Mouse (Mus musculus) embryonic fibroblast, embryonic 13.5 days (primary cell): Measurements from ENCODE around the gene Cxcl12. TPM values are rescaled to one million over a fixed set of nuclear protein-coding genes. Genes with fewer than 3 reads are reported as not detected.

Experiments
- H3K27ac ChIP-seq: 2 replicates; pipeline ENCODE4 v1.5.1; 2012; ENCODE audit warnings: low read length, control low read depth, inconsistent platforms; ENCODE audit not compliant: insufficient read depth
- H3K4me1 ChIP-seq: 2 replicates; pipeline ENCODE4 v1.6.1; 2011; ENCODE audit warnings: low read length; ENCODE audit not compliant: control insufficient read depth, insufficient read depth
- H3K4me3 ChIP-seq: 2 replicates; pipeline ENCODE4 v1.5.1; 2011; ENCODE audit warnings: mild to moderate bottlenecking, control low read depth, low read length; ENCODE audit not compliant: insufficient read depth
- CTCF ChIP-seq: IDR thresholded peaks from 2 replicates; pipeline ENCODE4 v1.5.1; 2011; ENCODE audit warnings: mild to moderate bottlenecking, control low read depth, low read length, moderate library complexity, borderline replicate concordance; ENCODE audit not compliant: insufficient read depth
- POLR2A ChIP-seq: IDR thresholded peaks from 2 replicates; pipeline ENCODE4 v1.6.1; 2011; ENCODE audit warnings: low read depth, mild to moderate bottlenecking, control low read depth, low read length, moderate library complexity
- polyA plus RNA-seq: library from polyadenylated mRNA; stranded (reverse); fragments of >200 nt; gene quantifications from 2 replicates; pipeline ENCODE4 v1.2.4, GENCODE M21; 2011; ENCODE audit warnings: low read depth; ENCODE audit not compliant: missing spikeins, insufficient read length

Gene Cxcl12
- polyA plus RNA-seq, result 575 and 668 TPM in 2 replicates

DNA sequence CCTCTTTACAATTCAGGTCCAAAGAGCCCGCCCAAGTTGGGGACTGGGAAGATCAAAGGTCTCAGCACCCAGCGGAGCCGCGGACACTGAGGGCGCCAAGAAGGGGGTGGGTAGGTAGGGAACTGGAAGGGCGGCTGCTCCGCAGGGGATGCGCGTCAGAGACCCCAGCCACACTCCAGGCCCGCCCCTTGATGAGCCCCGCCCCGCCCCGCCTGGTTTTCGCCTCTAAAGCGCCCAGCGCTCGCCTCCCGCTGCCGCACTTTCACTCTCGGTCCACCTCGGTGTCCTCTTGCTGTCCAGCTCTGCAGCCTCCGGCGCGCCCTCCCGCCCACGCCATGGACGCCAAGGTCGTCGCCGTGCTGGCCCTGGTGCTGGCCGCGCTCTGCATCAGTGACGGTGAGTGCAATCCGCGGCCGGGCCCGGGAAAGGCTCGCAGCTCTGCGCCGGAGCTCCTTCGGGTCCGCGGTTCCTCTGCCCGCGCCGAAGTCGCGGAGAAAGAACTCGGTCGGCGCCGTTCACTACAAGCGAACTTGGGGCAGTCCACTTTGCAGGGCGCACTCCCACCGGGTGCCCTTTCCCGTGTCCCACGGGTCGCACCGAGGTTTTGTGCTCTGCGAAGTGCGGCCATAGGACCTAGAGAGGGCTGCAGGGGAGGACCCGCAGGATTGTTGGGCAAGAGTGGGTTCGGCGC lies at the start of gene Cxcl12:
Gene Cxcl12, plus strand, starts transcription at position 215 of the 691 bp plus-strand sequence.
- peak within 1 kb of the TSS; percentile 63 for H3K4me3 ChIP-seq
- no peaks in the 10 kb centered on the region for H3K4me1 ChIP-seq

DNA sequence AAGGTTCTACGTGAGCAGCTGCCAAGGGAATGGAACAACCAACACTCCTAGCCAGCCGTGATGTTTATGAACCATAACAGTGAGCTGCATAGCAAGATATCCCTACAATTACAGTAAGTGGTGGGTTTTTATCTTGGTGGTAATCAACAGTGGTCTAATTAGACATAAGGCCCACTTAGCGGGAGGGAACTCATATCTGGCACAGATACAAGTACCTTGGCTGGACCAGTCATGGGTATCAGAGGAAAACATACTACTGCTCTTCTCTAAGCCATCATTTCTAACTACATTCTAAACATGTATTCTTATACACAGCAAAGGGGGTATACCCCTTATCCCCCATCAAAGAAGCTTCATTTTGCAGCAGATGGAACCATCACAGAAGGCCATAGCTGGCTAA lies 46.3 kb upstream of the Cxcl12 start:
- H3K4me3 ChIP-seq, result no peak overlapping the region
- H3K4me1 ChIP-seq, result no peaks in the 10 kb centered on the region
- H3K27ac ChIP-seq, result no peak overlapping the region
- TF ChIP-seq CTCF (no peak), POLR2A (no peak)

More for the DNA sequence above, at the start of gene Cxcl12:
- H3K27ac ChIP-seq, result peak within 1 kb of the TSS; percentile 6
- peak; percentile 97 for TF ChIP-seq POLR2A
- TF ChIP-seq CTCF, result no peak

DNA sequence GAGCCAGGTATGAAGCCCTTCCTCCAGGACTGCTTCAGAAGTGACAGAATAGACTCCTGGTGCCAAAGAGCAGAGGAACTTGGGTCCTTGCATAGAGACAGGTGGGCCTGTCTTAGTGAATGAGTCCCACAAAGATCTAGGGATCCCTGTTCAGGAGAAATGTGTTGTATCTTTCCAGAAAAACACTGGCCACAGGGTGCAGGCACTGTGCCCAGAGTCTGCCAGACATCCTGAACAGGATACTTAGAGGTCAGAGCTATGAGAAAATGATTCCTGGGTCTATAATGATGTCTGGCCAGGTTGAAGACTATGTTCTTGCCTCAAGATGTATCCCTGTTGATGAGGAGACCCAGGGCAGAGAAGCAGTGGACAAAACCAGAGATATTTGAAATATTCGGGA lies 42.0 kb upstream of the Cxcl12 start:
- H3K4me3 ChIP-seq, result no peak overlapping the region
- H3K27ac ChIP-seq, result no peak overlapping the region
- no peak for TF ChIP-seq CTCF
- TF ChIP-seq POLR2A, result no peak
- H3K4me1 ChIP-seq, result peaks cover 6% of the 10 kb centered on the region

DNA sequence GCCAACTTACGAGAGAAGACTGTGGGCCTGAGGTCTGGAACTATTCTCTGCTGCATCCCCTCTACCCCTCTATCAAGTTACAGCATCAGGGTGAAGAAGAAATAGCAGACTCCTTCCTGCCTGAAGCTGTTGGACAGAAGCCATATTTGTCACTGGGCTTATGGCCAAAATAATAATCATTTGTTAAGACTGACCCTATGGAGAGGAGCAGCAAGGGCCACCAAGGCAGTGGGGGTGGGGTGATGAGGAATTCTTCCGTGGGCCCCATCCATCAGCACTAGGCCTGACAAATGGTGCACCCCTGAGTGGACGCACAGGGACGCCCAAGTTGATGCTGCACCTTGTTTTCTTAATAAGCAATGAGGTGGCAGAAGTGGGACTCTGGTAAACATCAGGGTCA lies 38.9 kb upstream of the Cxcl12 start:
- Histone ChIP-seq H3K4me3 (no peak overlapping the region), H3K4me1 (peaks cover 6% of the 10 kb centered on the region), H3K27ac (no peak overlapping the region)
- TF ChIP-seq POLR2A (no peak), CTCF (no peak)

DNA sequence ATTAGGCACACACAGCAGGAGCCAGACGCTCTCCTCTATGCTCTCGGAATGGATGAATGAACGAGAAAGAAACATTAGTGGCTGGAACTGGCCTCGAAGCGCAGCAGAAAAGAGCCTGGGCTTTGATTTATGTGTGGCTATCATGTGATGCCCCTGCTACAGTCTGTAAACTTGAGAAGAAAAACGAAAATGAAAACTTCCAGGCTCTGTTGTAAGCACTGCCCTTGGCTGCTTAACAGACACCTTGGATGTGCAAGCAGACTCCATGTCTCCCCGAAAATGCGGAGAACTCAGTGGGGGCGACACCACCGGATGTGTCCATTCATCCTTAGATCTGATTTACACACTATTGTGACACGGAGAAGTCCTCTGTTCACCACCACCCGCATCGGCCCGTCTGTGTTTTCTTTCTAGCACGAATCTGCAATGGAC lies 37.6 kb upstream of the Cxcl12 start:
- no peak overlapping the region for H3K4me3 ChIP-seq
- TF ChIP-seq CTCF (no peak), POLR2A (no peak)

DNA sequence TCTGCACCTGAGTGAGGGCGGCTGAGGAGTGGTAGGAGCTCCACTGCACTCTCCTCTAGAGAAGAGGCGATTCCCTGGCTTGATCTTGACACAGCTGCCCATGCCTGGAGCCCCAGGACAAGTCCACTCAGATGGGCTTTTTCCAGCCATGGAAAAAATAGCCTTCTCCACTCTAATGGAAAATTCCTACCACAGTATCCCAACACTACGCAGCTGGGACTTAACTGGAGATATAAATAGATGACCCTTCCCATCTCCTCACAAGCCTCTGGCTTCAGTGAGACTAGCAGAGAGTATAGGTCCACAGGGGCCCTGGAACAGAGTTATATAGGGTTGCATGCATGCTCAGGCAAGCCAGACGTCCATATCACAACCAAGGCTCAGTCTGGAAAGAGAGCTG lies 33.8 kb upstream of the Cxcl12 start:
- Histone ChIP-seq H3K4me1 (peaks cover under 1% of the 10 kb centered on the region; the same call in 1 of the 2 replicates), H3K27ac (no peak overlapping the region), H3K4me3 (no peak overlapping the region)
- TF ChIP-seq CTCF (no peak), POLR2A (no peak)

More for the DNA sequence above, 37.6 kb upstream of the Cxcl12 start:
- Histone ChIP-seq H3K4me1 (peaks cover 6% of the 10 kb centered on the region), H3K27ac (no peak overlapping the region)

DNA sequence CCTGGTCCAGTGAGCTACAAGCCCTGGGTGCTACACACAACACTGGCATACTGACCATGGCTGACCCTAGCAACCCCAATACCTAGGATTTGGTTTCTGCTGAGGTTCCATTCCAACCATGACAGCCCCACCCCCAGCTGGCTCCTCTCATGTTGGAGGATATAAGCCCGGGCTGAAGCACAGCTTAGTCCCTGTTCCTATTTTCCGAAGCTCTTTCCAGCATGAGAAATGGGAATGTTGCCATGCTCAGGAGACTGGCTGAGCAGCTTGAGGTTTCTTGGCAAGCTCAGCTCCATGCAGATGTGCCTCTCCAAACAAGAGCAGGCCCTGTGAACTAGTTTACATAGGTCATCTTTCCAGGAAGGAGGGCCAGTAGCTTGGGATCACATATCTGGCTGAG lies 30.6 kb upstream of the Cxcl12 start:
- no peak overlapping the region for H3K27ac ChIP-seq
- no peak overlapping the region for H3K4me3 ChIP-seq
- TF ChIP-seq POLR2A, result no peak
- TF ChIP-seq CTCF, result no peak
- H3K4me1 ChIP-seq, result no peaks in the 10 kb centered on the region; the same call in 1 of the 2 replicates

DNA sequence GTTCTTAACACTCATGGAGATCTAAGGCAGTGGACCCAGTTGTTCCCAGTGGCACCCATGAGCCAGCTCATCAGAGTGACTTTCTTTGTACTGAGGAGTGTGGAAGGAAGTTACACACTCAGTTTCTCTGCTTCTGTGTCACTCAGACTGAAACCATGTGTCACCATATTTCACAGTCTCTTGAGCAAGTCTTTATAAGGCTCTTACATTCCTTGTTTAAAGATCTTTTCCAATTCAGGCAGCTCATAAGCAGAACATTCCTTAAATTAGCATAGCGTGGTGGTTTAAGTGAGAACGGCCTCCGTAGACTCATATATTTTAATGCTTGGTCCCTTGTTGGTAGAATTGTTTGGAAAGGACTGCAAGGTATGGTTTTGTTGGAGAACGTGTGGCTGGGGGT lies 27.4 kb upstream of the Cxcl12 start:
- Histone ChIP-seq H3K4me3 (no peak overlapping the region), H3K27ac (no peak overlapping the region), H3K4me1 (no peaks in the 10 kb centered on the region; the same call in 1 of the 2 replicates)
- no peak for TF ChIP-seq CTCF

DNA sequence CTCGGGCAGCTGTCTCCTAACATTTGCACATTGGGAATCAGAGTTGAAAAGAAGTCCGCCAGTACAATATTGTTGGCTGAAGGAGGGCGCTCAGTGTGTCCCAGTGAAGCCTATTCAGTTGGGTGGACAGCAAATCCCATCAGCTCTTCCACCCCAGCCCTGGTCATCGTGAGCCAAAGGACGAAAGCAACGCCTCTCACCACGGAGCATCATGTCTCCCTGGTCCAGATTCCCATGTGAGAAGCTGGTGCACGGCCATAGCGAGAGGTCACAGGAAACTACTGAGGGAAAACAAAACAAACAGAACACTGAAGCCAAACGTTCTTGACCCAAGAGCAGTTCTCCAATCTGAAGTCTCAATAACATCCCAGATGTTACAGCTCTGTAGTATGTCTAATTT lies 21.4 kb upstream of the Cxcl12 start:
- Histone ChIP-seq H3K27ac (no peak overlapping the region), H3K4me3 (no peak overlapping the region), H3K4me1 (peaks cover 6% of the 10 kb centered on the region; the same call in 1 of the 2 replicates)
- TF ChIP-seq POLR2A (no peak), CTCF (no peak)

DNA sequence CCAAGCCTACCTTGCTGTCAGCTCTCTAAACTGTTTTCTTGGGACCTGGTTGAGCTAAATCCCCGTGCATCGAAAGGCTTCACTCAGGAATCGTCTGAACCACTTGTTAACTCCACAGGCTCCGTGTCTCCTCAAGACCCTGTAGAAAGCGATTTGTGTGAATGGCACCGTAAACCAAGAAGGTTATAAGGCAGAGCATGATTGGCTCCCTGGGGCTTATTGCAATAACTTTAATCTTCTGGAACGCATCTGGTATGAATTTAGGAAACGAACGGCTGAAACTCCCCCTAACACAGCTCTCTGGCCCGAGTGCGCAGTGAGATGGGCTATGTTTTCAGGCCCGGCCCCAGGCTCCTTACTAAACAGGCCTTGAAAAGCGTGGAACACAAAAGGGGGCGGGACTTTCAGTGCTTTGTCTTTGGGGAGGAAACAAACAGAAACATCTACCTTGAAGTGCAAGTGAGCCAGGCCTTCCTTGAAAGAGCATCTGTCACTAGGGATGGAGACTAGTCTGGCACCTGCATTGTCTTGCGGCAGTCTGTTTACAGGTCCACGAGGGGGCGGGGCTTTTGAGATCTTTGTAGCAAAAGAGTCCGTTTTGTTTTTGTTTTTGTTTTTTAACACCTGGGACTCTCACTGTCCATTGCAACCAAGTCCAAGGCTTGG lies 16.7 kb upstream of the Cxcl12 start:
- no peak overlapping the region for H3K27ac ChIP-seq
- H3K4me1 ChIP-seq, result peaks cover 24% of the 10 kb centered on the region
- no peak overlapping the region for H3K4me3 ChIP-seq
- TF ChIP-seq CTCF (no peak), POLR2A (no peak)
